Mouse (Mus musculus) thymus, postnatal 4 days (tissue): ENCODE measurements around the gene AC131692.1.
A peak's percentile ranks its signal among the peaks of the same experiment; 100 is the strongest.
"Not testable (repeated sequence)": the region's sequence is repeated elsewhere in the genome, so short reads cannot be mapped to it uniquely, and the experiment has no call there.

Source experiments
- DNase-seq: peaks from one replicate; pipeline ENCODE4 v3.0.0; 2021

Gene AC131692.1

GRCm38 (mm10) chr19:6118677-6119185 lies 24.5 kb downstream of the AC131692.1 start:
- DNase-seq = peak; percentile 43

- DNase-seq = no peak
Observed at GRCm38 (mm10) chr19:6121761-6122160, 27.5 kb downstream of the AC131692.1 start.

GRCm38 (mm10) chr19:6123330-6123729 lies 29.1 kb downstream of the AC131692.1 start:
- DNase-seq = no peak

- DNase-seq = no peak
Observed at GRCm38 (mm10) chr19:6124898-6125297, 30.7 kb downstream of the AC131692.1 start.

- peak; percentile 73 for DNase-seq
Observed at GRCm38 (mm10) chr19:6126289-6126688, 32.1 kb downstream of the AC131692.1 start.

GRCm38 (mm10) chr19:6126789-6127580 lies 32.8 kb downstream of the AC131692.1 start:
- DNase-seq = no peak

GRCm38 (mm10) chr19:6127760-6128341 lies 33.6 kb downstream of the AC131692.1 start, which contains the start of gene Snx15:
Snx15 (minus strand) TSS chr19:6128304.
- DNase-seq = peak; percentile 97

- DNase-seq = not testable (repeated sequence)
Observed at GRCm38 (mm10) chr19:6130414-6131128, 36.4 kb downstream of the AC131692.1 start.

GRCm38 (mm10) chr19:6132171-6132827 lies 38.1 kb downstream of the AC131692.1 start:
- DNase-seq = no peak

GRCm38 (mm10) chr19:6133197-6133596 lies 39.0 kb downstream of the AC131692.1 start:
- DNase-seq = not testable (repeated sequence)

- DNase-seq = no peak
Observed at GRCm38 (mm10) chr19:6136397-6136796, 42.2 kb downstream of the AC131692.1 start.

- no peak for DNase-seq
Observed at GRCm38 (mm10) chr19:6139701-6140100, 45.5 kb downstream of the AC131692.1 start.

- DNase-seq = no peak
Observed at GRCm38 (mm10) chr19:6140374-6140677, 46.1 kb downstream of the AC131692.1 start.

- peak; percentile 95 for DNase-seq
Observed at GRCm38 (mm10) chr19:6140678-6141393, 46.6 kb downstream of the AC131692.1 start, which contains the start of gene Batf2. Batf2 (plus strand) TSS chr19:6140983.

GRCm38 (mm10) chr19:6141394-6141749 lies 47.2 kb downstream of the AC131692.1 start, which contains the start of gene Arl2:
Arl2 (minus strand) TSS chr19:6141548.
- peak; percentile 79 for DNase-seq

- no peak for DNase-seq
Observed at GRCm38 (mm10) chr19:6144842-6145241, 50.6 kb downstream of the AC131692.1 start.
